ENCODE assay signal across 22 mouse cellular contexts in genomic region chr6:108647094-108647493, GRCm38 (mm10). TPM values are rescaled to one million over a fixed set of nuclear protein-coding genes. Genes with fewer than 3 reads are reported as not detected.
DNase-seq lines count a peak whose midpoint lies in the region; ATAC-seq lines count a peak whose summit lies in the region.
"Had no signal": no experiment of that assay in that cellular context is flagged by ENCODE, and none has a peak within 500 bp of the region (broad histone marks: within the 10 kb centered on the region; RNA-seq: fewer than 3 reads in every experiment).

No protein-coding gene starts in this region.

- no peak overlapping the region for H3K27ac ChIP-seq in midbrain, embryonic 11.5 days (ENCODE audit: low read depth, low read length)
- no peak overlapping the region for H3K27ac ChIP-seq in midbrain, embryonic 15.5 days
- H3K27ac ChIP-seq: embryonic facial prominence, embryonic 10.5 days; embryonic facial prominence, embryonic 13.5 days; forebrain, embryonic 12.5 days; forebrain, embryonic 15.5 days; heart, adult 2 months; heart, embryonic 10.5 days; hindbrain, embryonic 12.5 days; hindbrain, embryonic 15.5 days had no signal

- no peak overlapping the region for H3K4me3 ChIP-seq in midbrain, embryonic 11.5 days (ENCODE audit: low read depth, low read length)
- no peak overlapping the region for H3K4me3 ChIP-seq in midbrain, embryonic 15.5 days
- H3K4me3 ChIP-seq: embryonic facial prominence, embryonic 10.5 days; embryonic facial prominence, embryonic 13.5 days; erythroblast, embryonic 14.5 days; forebrain, embryonic 12.5 days; forebrain, embryonic 15.5 days; heart, adult 2 months; heart, embryonic 10.5 days; hindbrain, embryonic 12.5 days; hindbrain, embryonic 15.5 days had no signal

- no peak overlapping the region for H3K4me2 ChIP-seq in midbrain, embryonic 11.5 days
- no peak overlapping the region for H3K4me2 ChIP-seq in midbrain, embryonic 15.5 days
- H3K4me2 ChIP-seq: embryonic facial prominence, embryonic 13.5 days; forebrain, embryonic 12.5 days; forebrain, embryonic 15.5 days; hindbrain, embryonic 12.5 days; hindbrain, embryonic 15.5 days had no signal

- no peaks in the 10 kb centered on the region for H3K36me3 ChIP-seq in midbrain, embryonic 11.5 days (ENCODE audit: control insufficient read depth, insufficient read depth, low read length)
- no peaks in the 10 kb centered on the region for H3K36me3 ChIP-seq in midbrain, embryonic 15.5 days (replicated peaks)
- H3K36me3 ChIP-seq: embryonic facial prominence, embryonic 10.5 days; embryonic facial prominence, embryonic 13.5 days; forebrain, embryonic 12.5 days; forebrain, embryonic 15.5 days; heart, embryonic 10.5 days; hindbrain, embryonic 12.5 days; hindbrain, embryonic 15.5 days had no signal

- no peak overlapping the region for H3K9ac ChIP-seq in midbrain, embryonic 11.5 days (ENCODE audit: low read length)
- no peak overlapping the region for H3K9ac ChIP-seq in midbrain, embryonic 15.5 days
- H3K9ac ChIP-seq: embryonic facial prominence, embryonic 13.5 days; forebrain, embryonic 12.5 days; forebrain, embryonic 15.5 days; hindbrain, embryonic 12.5 days; hindbrain, embryonic 15.5 days had no signal

- no peak for ATAC-seq in midbrain, embryonic 11.5 days (ENCODE audit: low FRiP score)
- no peak for ATAC-seq in midbrain, embryonic 15.5 days (replicated peaks)
- ATAC-seq: activated CD4-positive, CD25-positive, alpha-beta regulatory T cell, adult 4 months; forebrain, embryonic 15.5 days had no signal

- DNase-seq in embryo, embryonic 10 days (ENCODE audit: low spot score): peak; percentile 33
- no peak for DNase-seq in embryo, embryonic 9.5 days (ENCODE audit: extremely low spot score)
- DNase-seq in midbrain, embryonic 11.5 days (ENCODE audit: low spot score, missing footprints): peak; percentile 70
- peak; percentile 22 for DNase-seq in yolk sac, embryonic 10.5 days (ENCODE audit: low spot score)
- DNase-seq in layer of hippocampus, adult 8-10 months (ENCODE audit: low spot score in 2 of 2): no peak
- DNase-seq: adrenal gland, adult 8-10 months; adrenal gland, postnatal 36 days; cerebellum, adult 18-20 months; cerebellum, adult 9-10 months; cerebellum, postnatal 14 days; gastrocnemius, postnatal 25 days; heart, adult 2 months had no signal

- no peaks in the 10 kb centered on the region for H3K27me3 ChIP-seq in midbrain, embryonic 11.5 days (ENCODE audit: control insufficient read depth, insufficient read depth, low read length)
- no peaks in the 10 kb centered on the region for H3K27me3 ChIP-seq in midbrain, embryonic 15.5 days (replicated peaks)
- H3K27me3 ChIP-seq: embryonic facial prominence, embryonic 13.5 days; forebrain, embryonic 12.5 days; forebrain, embryonic 15.5 days; hindbrain, embryonic 12.5 days; hindbrain, embryonic 15.5 days had no signal

- H3K9me3 ChIP-seq in midbrain, embryonic 11.5 days (ENCODE audit: control insufficient read depth, low read length): no peaks in the 10 kb centered on the region
- H3K9me3 ChIP-seq in midbrain, embryonic 15.5 days: no peaks in the 10 kb centered on the region
- H3K9me3 ChIP-seq: embryonic facial prominence, embryonic 10.5 days; embryonic facial prominence, embryonic 13.5 days; forebrain, embryonic 12.5 days; forebrain, embryonic 15.5 days; heart, embryonic 10.5 days; hindbrain, embryonic 12.5 days; hindbrain, embryonic 15.5 days had no signal

- H3K4me1 ChIP-seq in midbrain, embryonic 11.5 days (ENCODE audit: control insufficient read depth, insufficient read depth, low read length): no peaks in the 10 kb centered on the region
- H3K4me1 ChIP-seq in midbrain, embryonic 15.5 days: no peaks in the 10 kb centered on the region
- H3K4me1 ChIP-seq: embryonic facial prominence, embryonic 13.5 days; forebrain, embryonic 12.5 days; forebrain, embryonic 15.5 days; heart, embryonic 10.5 days; hindbrain, embryonic 12.5 days; hindbrain, embryonic 15.5 days had no signal

- WGBS in midbrain, embryonic 11.5 days: 71% methylated on average over 3 of the region's 3 CpGs
- 83% methylated on average over 3 of the region's 3 CpGs for WGBS in midbrain, embryonic 15.5 days

RNA-seq across cellular contexts. Expression of gene Bhlhe40, which starts 13.3 kb away (rescaled TPM):
- 1.7 and 2.1 TPM in 2 replicates for polyA plus RNA-seq in midbrain, embryonic 11.5 days (2014; fragmentation: Nextera tagmentation; extraction: Ambion mirVana)
- 5.3 TPM in 2 replicates for polyA plus RNA-seq in midbrain, embryonic 15.5 days (2015; fragmentation: Nextera tagmentation; extraction: Ambion mirVana)
- total RNA-seq in layer of hippocampus, adult 8-10 months (2022): 100 to 1,000 TPM; 114 to 124 (median 115) TPM

Comparison
In these comparisons a context has a peak if more than half of its experiments do, and no peak if none do; other contexts are left out.
1. DNase-seq: peak in embryo, embryonic 10 days (single experiment), midbrain, embryonic 11.5 days (single experiment) and yolk sac, embryonic 10.5 days (single experiment); none in embryo, embryonic 9.5 days (single experiment) and layer of hippocampus, adult 8-10 months (0 of 2).